Mouse (Mus musculus) heart, adult 18-20 months (tissue): ENCODE data around the gene Tex19.1. TPM values are rescaled to one million over a fixed set of nuclear protein-coding genes. Genes with fewer than 3 reads are reported as not detected.

Experiments
- DNase-seq, 2 experiments: peaks; one replicate each; pipeline ENCODE4 v3.0.0; 2021 to 2022; ENCODE audit warnings: mixed read lengths in 1 of 2
- total RNA-seq, 2 experiments: library from RNA; stranded (reverse); gene quantifications; 2 replicates each; pipeline ENCODE4 v1.2.3; 2021

Gene Tex19.1
- total RNA-seq, 2 experiments from 2014 or later: not detected

DNA sequence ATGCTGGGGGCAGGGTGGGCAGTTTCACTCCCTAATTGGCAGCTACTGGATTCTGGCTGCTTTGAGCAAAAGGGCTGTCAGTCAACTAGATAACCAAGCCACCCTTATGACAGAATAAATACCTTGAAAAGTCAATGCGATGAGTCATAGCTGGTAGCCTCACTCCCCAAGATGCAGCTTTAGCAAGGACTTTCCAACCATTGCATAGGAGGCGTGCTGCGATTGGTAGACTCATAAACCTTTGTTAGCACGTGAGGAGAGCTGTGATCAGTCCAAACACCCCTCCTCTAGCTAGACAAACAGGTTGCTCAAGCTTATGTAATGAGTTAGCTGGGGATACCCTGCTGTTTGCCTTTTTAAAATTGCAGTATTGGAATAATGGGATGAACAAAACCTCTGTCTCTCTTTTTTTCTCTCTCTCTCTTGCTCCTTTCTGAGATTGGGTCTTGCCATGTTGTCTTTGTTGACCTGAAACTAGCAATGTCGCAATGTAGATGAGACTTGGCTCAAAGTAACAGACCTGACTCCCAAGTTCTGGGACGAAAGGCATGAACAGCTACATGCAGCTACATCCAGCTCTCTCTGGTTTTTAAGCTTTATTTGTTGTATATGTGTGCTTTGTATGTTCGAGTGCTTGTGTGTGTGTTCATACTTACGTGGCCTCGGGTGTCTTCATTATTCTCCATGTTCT is 2.5 kb upstream of the Tex19.1 start:
- DNase-seq: no peak

DNA sequence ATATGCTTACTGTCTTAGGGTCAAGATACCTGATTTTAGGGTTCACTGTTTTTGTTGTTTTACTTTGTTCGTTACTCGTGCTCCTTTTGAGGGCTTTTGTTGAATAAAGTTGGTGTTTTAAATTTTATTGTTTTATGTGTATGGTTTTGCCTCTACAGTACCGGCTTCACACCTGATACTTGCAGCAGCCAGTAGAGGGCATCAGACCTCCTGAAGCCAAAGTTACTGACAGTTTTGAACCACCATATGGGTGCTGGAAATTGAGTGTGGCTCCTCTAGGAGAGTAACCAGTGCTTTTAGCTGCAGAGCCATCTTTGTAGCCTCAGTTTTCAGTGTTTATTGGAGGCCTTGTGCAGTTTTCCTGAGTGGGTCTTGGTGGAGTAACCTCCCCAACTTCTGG is 2.2 kb downstream of the Tex19.1 start:
- no peak for DNase-seq

DNA sequence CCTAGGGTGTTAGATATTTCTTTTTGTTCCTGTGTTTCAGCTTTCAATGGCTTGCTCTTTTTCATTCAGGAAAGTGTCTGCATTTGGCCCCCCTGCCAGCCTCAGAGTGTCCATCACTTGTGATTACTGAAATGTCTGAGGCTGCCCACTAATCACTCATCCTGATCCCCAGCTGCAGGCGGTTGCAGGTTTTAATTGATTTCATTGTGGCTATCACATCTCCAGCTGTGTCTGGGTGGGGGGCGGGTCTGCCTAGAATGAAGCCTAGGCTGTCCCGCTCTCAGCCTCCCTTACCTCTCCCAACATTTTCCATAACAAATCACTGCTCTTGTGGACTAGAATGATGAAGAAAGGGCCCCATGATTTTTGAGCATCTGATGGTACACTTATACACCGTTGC is 8.3 kb downstream of the Tex19.1 start:
- no peak for DNase-seq

DNA sequence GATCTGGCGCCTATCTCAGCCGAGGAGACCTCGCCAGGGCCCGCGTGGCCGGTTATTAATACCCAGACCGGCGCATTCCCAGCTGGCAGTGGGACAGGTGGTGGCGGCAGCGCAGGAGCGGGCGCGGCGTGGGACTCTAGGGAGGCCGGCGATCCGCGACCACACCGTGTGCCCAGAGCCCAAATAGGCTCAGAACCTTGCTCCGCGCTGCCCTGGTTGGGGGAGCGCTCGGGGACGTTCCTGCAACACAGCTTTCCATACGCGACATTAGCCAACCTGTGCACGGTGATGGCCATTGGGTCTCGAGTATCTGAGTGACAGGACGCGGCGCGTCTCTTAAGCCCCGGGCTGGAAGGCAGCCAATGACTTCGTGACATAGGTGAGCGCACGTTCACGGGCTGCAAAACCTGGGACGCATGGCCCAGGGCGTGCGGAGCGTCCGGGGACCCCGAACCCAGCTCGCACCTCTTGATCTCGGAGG is 10.5 kb downstream of the Tex19.1 start:
- DNase-seq: peak; percentile 62 to 69

DNA sequence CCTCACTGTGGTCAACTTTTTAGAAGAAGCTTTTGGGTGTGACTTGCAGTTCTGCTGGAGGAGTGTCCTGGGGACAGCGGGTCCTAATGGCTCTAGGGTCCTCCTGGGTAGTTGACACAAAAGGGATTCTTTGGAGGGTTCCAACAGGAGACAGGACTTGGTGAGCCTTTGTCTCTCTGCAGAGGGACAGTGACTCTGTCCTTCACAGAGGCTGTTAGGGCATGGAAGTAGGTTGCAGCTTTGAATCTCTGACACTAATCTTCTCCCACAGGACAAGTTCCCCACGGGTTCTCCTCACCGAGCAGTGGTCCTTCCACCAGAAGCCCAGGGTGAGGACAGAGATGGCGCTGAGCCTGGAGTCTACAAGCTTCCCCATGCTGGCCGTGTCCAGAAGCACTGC is 14.0 kb downstream of the Tex19.1 start, which contains the start of gene Uts2r:
Gene Uts2r, plus strand, starts transcription at position 301 of the 400 bp plus-strand sequence.
- no peak for DNase-seq

DNA sequence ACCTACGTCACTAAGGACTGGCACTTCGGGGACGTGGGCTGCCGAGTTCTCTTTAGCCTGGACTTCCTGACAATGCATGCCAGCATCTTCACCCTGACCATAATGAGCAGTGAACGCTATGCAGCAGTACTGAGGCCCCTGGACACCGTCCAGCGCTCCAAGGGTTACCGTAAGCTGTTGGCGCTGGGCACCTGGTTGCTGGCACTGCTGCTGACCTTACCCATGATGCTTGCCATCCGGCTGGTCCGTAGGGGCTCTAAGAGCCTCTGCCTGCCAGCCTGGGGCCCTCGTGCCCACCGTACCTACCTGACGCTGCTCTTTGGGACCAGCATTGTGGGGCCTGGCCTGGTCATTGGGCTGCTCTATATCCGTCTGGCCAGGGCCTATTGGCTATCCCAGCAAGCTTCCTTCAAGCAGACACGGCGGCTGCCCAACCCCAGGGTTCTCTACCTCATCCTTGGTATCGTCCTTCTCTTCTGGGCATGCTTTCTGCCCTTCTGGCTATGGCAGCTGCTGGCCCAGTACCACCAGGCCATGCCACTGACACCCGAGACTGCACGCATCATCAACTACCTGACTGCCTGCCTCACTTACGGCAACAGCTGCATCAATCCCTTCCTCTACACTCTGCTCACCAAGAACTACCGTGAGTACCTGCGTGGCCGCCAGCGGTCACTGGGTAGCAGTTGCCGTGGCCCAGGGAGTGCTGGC is 14.8 kb downstream of the Tex19.1 start:
- no peak for DNase-seq

DNA sequence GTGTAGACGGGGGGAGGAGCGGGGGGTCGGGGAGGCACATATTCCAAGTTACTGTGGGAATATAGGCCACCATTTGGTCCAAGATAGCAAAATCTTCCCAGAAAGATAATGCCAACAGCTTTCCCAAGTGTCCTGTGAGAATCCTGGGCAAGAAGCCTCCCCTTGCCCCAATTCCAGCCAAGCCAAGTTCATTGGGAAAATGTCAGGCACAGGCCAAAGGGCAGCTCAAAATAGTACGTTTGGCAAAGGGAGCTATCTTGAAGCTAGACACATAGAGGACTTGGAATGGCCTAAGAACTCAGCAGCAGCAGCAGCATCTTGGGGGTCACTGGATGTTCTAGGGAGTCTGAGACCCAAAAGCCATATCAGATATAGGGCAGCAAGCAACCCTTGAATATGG is 17.8 kb downstream of the Tex19.1 start:
- no peak for DNase-seq

DNA sequence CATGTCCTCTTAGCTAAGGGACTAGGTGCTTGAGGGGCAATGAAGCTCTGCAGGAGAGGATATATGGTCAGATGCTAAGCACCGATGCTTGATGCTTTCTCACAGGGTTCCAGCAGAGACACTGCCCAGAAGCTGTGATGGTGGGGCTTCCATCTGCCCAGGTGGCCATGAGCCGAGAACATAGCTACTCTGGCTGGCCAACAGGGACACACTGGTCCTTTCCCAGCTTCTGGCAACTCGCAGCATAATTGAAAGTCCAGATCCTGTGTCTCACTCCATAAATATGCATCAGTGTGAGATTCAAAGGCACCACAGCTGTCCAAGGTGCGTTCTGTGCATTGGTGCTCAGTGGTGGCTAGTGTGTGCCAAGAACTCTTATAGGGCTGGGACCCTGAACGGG is 27.3 kb downstream of the Tex19.1 start:
- no peak for DNase-seq

DNA sequence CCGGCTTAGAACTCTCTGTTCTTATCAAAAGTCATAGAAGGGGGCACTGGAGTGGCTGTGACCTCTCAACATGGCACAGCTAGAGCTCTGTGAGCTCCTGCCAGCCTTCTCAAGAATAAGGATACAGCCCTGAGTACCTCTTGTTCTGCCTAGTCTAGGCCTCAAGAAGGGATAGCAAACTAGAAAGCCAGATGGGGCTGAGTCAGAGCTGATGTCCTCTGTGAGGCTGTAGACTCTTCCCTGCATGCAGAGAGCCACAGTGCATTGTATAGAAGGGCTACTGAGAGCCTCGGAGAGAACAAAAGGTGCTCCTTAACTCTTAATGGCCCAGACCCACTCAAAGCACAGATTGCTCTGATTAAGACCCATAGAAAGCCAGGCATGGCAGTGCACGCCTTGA is 28.3 kb downstream of the Tex19.1 start:
- no peak for DNase-seq

DNA sequence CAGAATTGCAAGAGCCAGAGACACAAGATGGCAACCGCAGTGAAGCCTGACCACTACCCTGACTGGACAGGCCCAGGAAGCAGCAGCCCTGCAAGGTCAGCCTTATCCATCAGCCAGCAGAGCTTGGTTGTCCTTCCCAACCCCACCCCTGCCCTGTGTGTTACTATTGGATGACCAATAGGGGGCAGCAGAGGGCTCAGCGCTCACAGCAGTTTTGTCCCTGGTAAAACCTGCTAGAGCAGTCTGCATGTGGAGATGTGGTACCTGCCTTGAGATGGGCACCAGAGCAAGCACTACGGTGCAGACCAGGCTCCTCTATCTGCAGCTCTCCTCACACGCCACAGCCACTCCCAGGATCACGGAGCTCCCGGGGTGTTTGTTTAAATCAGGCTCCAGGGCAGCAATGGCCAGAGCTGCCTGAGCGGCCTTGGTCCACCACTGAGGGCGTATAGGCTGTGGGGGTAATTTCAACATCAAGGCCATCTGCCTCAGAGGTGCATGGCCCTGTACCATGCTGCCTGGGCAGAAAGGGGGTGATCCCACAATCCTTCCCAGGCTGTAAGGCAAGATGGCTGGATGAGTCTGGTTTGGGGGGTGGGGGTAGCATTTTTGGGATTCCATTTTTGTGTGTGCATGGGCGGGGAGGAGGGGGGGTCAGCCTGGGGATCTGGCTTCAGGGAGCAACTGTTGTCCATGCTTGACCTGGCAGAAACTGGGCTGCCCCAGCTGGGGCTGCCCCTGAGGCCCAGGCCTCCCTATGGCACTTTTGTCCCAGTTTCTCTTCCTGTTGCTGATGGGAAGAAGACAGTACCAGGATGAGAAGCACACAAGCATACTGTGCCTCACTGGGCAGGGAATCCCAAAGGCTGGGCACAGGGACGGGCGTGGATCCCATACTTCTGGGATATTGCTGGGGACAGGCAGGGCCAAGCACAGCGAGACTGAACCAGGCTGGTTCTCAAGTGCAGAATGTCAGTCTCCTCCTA is 30.6 kb downstream of the Tex19.1 start:
- peak; percentile 37 to 66 for DNase-seq

DNA sequence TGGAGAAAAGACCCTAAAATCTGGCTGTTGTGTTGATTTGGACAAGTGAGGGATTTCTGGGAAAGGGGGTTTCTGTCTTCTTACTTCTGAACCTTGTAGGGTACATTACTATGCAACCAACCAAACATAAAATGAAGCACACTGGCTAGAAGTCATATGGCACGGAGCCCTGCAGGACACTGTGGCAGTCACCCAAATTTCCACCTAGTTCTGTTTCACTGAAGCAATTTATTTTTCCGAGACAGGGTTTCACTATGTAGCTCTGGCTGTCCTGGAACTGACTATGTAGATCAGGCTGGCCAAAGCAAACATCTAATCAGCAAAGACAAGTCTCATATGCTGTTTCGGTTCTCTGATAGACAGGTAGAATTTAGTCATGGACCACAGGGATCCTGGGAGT is 43.7 kb downstream of the Tex19.1 start:
- peak; percentile 57 to 75 for DNase-seq

DNA sequence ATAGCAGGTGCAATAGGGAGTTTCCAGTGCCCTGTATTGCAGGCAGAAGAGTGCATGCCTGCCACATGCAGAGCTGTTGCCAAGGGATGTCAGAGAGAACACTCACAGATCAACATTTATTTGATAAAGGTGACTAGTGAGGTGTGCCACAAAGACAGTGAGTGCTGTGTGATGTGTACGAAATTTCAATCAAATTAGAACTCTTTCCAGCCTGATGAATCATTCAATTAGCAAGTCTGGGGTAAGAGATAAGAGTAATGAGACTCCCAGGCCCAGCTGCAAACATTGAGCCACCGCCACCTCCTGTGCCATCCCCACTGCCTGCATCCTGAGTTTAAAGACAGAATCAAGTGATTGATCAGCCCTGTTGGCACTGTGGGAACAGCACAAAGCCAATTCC is 46.8 kb downstream of the Tex19.1 start:
- no peak for DNase-seq

DNA sequence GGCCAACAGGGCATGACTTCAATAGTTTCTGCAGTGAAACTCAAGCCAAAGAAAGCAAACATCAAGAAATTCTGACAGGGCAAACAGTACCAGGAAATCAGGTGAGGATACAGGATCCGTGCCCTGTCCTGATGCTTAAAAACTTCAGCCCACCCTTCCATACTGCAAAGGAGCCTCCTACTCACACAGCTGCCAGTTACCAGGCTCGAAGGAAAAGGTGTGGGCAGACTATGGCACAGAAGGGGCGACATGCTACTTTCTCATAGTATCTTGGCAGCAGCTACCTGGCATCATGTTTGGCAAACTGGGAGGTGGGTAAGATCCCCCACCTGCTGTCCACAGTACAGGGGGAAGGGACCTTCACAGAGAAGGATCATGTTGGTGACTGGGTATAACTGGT is 47.5 kb downstream of the Tex19.1 start:
- DNase-seq: no peak

Other genes with a start within 250 kb of the Tex19.1 start
- gene Ccdc57, start 213.3 kb upstream of the Tex19.1 start, total RNA-seq: under 1 TPM; 0.65 to 0.77 TPM
- under 1 TPM; 0.77 to 0.87 TPM for gene Slc16a3, start 197.7 kb upstream of the Tex19.1 start, total RNA-seq
- gene Csnk1d, start 154.8 kb upstream of the Tex19.1 start, total RNA-seq: 10 to 100 TPM; 49.2 to 55.1 TPM
- gene Cd7, start 106.7 kb upstream of the Tex19.1 start, total RNA-seq: 1 to 10 TPM in 1 of 2 experiments, under 1 TPM in 1; 0.35 to 1.1 TPM
- not detected for gene Sectm1b, start 82.6 kb upstream of the Tex19.1 start, total RNA-seq
- gene Sectm1a, start 64.9 kb upstream of the Tex19.1 start, total RNA-seq: under 1 TPM in 1 of 2 experiments, not detected in 1; 0.26 TPM
- gene Tex19.2, start 27.5 kb upstream of the Tex19.1 start, total RNA-seq: not detected
- gene Uts2r, start 14.1 kb downstream of the Tex19.1 start, total RNA-seq: under 1 TPM in 1 of 2 experiments, not detected in 1; 0.30 TPM
- gene Hexdc, start 58.3 kb downstream of the Tex19.1 start, total RNA-seq: 1 to 10 TPM; 7.4 to 8.8 TPM
- 10 to 100 TPM; 17.0 to 17.9 TPM for gene Ogfod3, start 58.6 kb downstream of the Tex19.1 start, total RNA-seq
- 10 to 100 TPM; 10.2 to 12.6 TPM for gene Cybc1, start 83.2 kb downstream of the Tex19.1 start, total RNA-seq
- gene Narf, start 91.1 kb downstream of the Tex19.1 start, total RNA-seq: 10 to 100 TPM; 71.4 to 83.6 TPM
- gene Foxk2, start 113.8 kb downstream of the Tex19.1 start, total RNA-seq: 10 to 100 TPM; 17.7 to 18.5 TPM
- gene Wdr45b, start 208.3 kb downstream of the Tex19.1 start, total RNA-seq: 10 to 100 TPM; 33.4 to 34.2 TPM
- 1 to 10 TPM; 2.0 to 2.1 TPM for gene Rab40b, start 242.1 kb downstream of the Tex19.1 start, total RNA-seq